Mouse (Mus musculus): ENCODE measurements at regions not wholly inside any gene's neighbourhood (a gene's known extent, or its start where the extent isn't known, plus 50 kb on each side); places are given as distances from the start of the nearest gene placed in this dataset.

- H3K9ac ChIP-seq (replicated peaks; ENCODE audit: low read length): no peak overlapping the region
- no peak overlapping the region for H3K4me3 ChIP-seq (ENCODE audit: low read depth, low read length)
- no peak overlapping the region for H3K27ac ChIP-seq (replicated peaks; ENCODE audit: low read depth, low read length)
- DNase-seq (ENCODE audit: low spot score) (no peak), ATAC-seq (replicated peaks; ENCODE audit: insufficient number of reproducible peaks, low FRiP score, low TSS enrichment, low read depth) (no peak)
- no peak overlapping the region for H3K4me2 ChIP-seq (ENCODE audit: low read depth, low read length)
- 78% methylated on average over 11 of the region's 11 CpGs for WGBS
- H3K36me3 ChIP-seq (replicated peaks; ENCODE audit: control insufficient read depth, insufficient read depth, low read depth, low read length): no peaks in the 10 kb centered on the region
- no peaks in the 10 kb centered on the region for H3K9me3 ChIP-seq (replicated peaks; ENCODE audit: control insufficient read depth, low read length)
- no peaks in the 10 kb centered on the region for H3K27me3 ChIP-seq (ENCODE audit: control insufficient read depth, insufficient read depth, low read length)
- no peaks in the 10 kb centered on the region for H3K4me1 ChIP-seq (ENCODE audit: control insufficient read depth, insufficient read depth, low read length)
Measured at GRCm38 (mm10) chr1:155488966-155489661, 68.8 kb upstream of the Acbd6 start.

DNA sequence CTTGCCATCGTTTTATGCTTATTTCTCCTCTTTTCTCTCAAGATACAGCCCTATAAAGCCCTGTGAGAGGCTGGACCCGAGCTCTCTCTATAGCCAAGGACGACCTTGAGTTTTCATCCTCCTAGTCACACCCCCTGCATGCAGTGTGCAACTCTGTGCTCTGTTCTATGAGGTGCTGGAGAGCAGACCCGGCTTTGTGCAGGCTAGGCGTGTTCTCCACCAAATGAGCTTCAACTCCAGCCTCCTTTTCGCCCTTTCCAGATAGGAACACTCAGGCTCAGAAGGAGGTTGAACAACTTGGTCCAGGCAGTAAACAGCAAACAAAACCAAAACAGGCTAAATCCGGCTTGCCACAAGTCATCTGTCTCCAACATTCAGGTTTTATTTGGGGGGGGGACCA, 67.8 kb upstream of the Acbd6 start:
- H3K4me1 ChIP-seq (ENCODE audit: control insufficient read depth, insufficient read depth, low read length): no peaks in the 10 kb centered on the region
- H3K4me3 ChIP-seq (ENCODE audit: low read depth, low read length): no peak overlapping the region
- ATAC-seq (replicated peaks; ENCODE audit: insufficient number of reproducible peaks, low FRiP score, low TSS enrichment, low read depth) (no peak), DNase-seq (ENCODE audit: low spot score) (no peak)
- H3K36me3 ChIP-seq (replicated peaks; ENCODE audit: control insufficient read depth, insufficient read depth, low read depth, low read length): no peaks in the 10 kb centered on the region
- no peaks in the 10 kb centered on the region for H3K27me3 ChIP-seq (ENCODE audit: control insufficient read depth, insufficient read depth, low read length)
- H3K9ac ChIP-seq (replicated peaks; ENCODE audit: low read length): no peak overlapping the region
- 76% methylated on average over 7 of the region's 7 CpGs for WGBS
- H3K4me2 ChIP-seq (ENCODE audit: low read depth, low read length): no peak overlapping the region
- no peak overlapping the region for H3K27ac ChIP-seq (replicated peaks; ENCODE audit: low read depth, low read length)
- H3K9me3 ChIP-seq (replicated peaks; ENCODE audit: control insufficient read depth, low read length): no peaks in the 10 kb centered on the region

DNA sequence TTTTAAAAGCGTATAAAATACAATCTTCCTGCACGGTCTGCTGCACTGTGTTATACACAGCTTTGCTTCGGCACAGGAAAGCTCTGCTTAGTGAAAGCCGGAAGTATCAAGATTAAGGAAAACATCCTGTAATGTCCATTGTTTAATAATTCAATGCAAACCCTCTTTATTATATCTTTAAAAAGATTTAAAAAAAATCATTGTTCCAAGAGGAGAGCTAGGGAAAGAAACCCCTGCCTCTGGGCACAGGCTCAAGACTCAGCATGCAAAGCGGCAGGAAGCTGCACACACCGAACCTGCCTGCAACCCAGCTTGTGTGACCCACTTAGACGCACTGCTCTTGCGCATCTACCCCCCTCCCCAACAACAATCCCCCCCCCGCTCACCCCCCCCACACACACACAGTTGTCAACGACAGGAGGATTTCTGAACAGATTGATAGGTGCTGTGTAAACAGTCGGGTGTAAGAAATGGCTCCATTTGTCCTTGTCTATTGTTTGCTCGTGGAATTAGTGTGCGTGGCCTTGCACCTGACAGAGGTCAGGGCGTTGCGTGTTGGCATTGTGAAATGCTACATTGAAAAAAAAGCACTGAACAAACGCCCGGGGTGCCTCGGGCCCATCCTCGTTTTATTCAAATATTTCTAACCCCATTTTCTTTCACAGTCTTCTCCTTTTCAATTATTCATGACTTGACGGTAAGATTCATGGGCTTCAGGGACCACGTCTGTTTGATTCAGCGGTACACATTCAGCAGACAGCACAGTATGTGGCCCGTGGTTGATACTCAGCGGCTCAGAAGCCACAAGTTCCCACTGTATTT, 66.5 kb upstream of the Acbd6 start:
- no peak for DNase-seq (ENCODE audit: low spot score)
- no peaks in the 10 kb centered on the region for H3K36me3 ChIP-seq (replicated peaks; ENCODE audit: control insufficient read depth, insufficient read depth, low read depth, low read length)
- H3K4me1 ChIP-seq (ENCODE audit: control insufficient read depth, insufficient read depth, low read length): no peaks in the 10 kb centered on the region
- no peak overlapping the region for H3K4me2 ChIP-seq (ENCODE audit: low read depth, low read length)
- no peaks in the 10 kb centered on the region for H3K27me3 ChIP-seq (ENCODE audit: control insufficient read depth, insufficient read depth, low read length)
- no peak overlapping the region for H3K4me3 ChIP-seq (ENCODE audit: low read depth, low read length)
- peak; percentile 48; the same call in 1 of the 2 replicates for ATAC-seq (replicated peaks; ENCODE audit: insufficient number of reproducible peaks, low FRiP score, low TSS enrichment, low read depth)
- 47% methylated on average over 24 of the region's 24 CpGs for WGBS
- H3K9me3 ChIP-seq (replicated peaks; ENCODE audit: control insufficient read depth, low read length): no peaks in the 10 kb centered on the region
- no peak overlapping the region; the same call in 1 of the 2 replicates for H3K9ac ChIP-seq (replicated peaks; ENCODE audit: low read length)
- no peak overlapping the region for H3K27ac ChIP-seq (replicated peaks; ENCODE audit: low read depth, low read length)

DNA sequence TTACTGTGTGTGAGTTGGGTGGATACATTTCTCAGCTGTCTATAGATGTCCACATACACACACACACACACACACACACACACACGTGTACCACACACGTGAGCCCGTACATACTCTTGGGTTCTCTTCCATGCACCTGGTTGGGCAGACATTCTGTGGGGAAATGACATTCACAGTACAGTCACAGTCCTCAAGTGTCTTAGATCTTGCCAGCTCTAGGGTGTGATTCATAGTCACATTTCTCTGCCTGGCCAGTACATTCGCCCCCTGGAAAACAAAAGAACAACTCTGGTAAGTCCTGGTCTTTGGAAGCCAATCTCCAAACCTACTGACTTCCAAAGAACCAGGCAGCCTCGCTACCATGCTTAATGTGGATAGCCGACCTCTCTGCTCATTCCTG, 64.6 kb upstream of the Acbd6 start:
- no peak for ATAC-seq (replicated peaks; ENCODE audit: insufficient number of reproducible peaks, low FRiP score, low TSS enrichment, low read depth)
- DNase-seq (ENCODE audit: low spot score): no peak
- no peaks in the 10 kb centered on the region for H3K4me1 ChIP-seq (ENCODE audit: control insufficient read depth, insufficient read depth, low read length)
- WGBS: 92% methylated on average over 6 of the region's 6 CpGs
- H3K36me3 ChIP-seq (replicated peaks; ENCODE audit: control insufficient read depth, insufficient read depth, low read depth, low read length): no peaks in the 10 kb centered on the region
- H3K27me3 ChIP-seq (ENCODE audit: control insufficient read depth, insufficient read depth, low read length): no peaks in the 10 kb centered on the region
- no peak overlapping the region for H3K27ac ChIP-seq (replicated peaks; ENCODE audit: low read depth, low read length)
- H3K4me3 ChIP-seq (ENCODE audit: low read depth, low read length): no peak overlapping the region
- H3K9me3 ChIP-seq (replicated peaks; ENCODE audit: control insufficient read depth, low read length): no peaks in the 10 kb centered on the region
- no peak overlapping the region for H3K9ac ChIP-seq (replicated peaks; ENCODE audit: low read length)
- no peak overlapping the region for H3K4me2 ChIP-seq (ENCODE audit: low read depth, low read length)

- DNase-seq (ENCODE audit: low spot score): no peak
- Histone ChIP-seq H3K4me2 (ENCODE audit: low read depth, low read length) (no peak overlapping the region), H3K27ac (replicated peaks; ENCODE audit: low read depth, low read length) (no peak overlapping the region), H3K9ac (replicated peaks; ENCODE audit: low read length) (no peak overlapping the region), H3K9me3 (replicated peaks; ENCODE audit: control insufficient read depth, low read length) (no peaks in the 10 kb centered on the region), H3K27me3 (ENCODE audit: control insufficient read depth, insufficient read depth, low read length) (no peaks in the 10 kb centered on the region), H3K4me1 (ENCODE audit: control insufficient read depth, insufficient read depth, low read length) (no peaks in the 10 kb centered on the region), H3K36me3 (replicated peaks; ENCODE audit: control insufficient read depth, insufficient read depth, low read depth, low read length) (no peaks in the 10 kb centered on the region), H3K4me3 (ENCODE audit: low read depth, low read length) (no peak overlapping the region)
- no peak for ATAC-seq (replicated peaks; ENCODE audit: insufficient number of reproducible peaks, low FRiP score, low TSS enrichment, low read depth)
- WGBS: 70% methylated on average over 4 of the region's 4 CpGs
Measured at GRCm38 (mm10) chr1:155493799-155494198, 64.1 kb upstream of the Acbd6 start.

DNA sequence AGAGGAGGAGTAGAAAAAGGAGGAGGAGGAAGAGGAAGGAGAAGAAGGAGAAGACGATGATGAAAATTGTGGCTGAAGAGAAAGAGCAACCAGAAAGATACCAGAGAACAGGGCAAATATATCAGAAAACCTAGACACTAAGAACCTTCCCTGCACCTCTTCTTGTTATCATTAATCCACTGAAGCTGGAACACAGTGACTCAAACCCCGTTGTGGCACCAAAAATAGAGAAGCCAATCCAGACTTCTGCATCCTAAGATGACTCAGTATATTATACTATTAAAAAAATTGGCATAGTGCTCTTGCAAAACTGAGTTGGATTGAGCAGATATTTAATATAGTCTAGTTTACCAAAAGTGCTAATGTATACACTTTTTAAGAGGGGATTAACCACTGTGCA, 63.6 kb upstream of the Acbd6 start:
- ATAC-seq (replicated peaks; ENCODE audit: insufficient number of reproducible peaks, low FRiP score, low TSS enrichment, low read depth): no peak
- no peak overlapping the region for H3K9ac ChIP-seq (replicated peaks; ENCODE audit: low read length)
- H3K27ac ChIP-seq (replicated peaks; ENCODE audit: low read depth, low read length): no peak overlapping the region
- DNase-seq (ENCODE audit: low spot score): no peak
- no peak overlapping the region for H3K4me2 ChIP-seq (ENCODE audit: low read depth, low read length)
- no peaks in the 10 kb centered on the region for H3K36me3 ChIP-seq (replicated peaks; ENCODE audit: control insufficient read depth, insufficient read depth, low read depth, low read length)
- no peaks in the 10 kb centered on the region for H3K9me3 ChIP-seq (replicated peaks; ENCODE audit: control insufficient read depth, low read length)
- H3K4me1 ChIP-seq (ENCODE audit: control insufficient read depth, insufficient read depth, low read length): no peaks in the 10 kb centered on the region
- H3K27me3 ChIP-seq (ENCODE audit: control insufficient read depth, insufficient read depth, low read length): no peaks in the 10 kb centered on the region
- WGBS: 89% methylated on average over 2 of the region's 2 CpGs
- no peak overlapping the region for H3K4me3 ChIP-seq (ENCODE audit: low read depth, low read length)

- WGBS: 100% methylated on average over 1 of the region's 1 CpGs
- Histone ChIP-seq H3K27ac (replicated peaks; ENCODE audit: low read depth, low read length) (no peak overlapping the region), H3K9ac (replicated peaks; ENCODE audit: low read length) (no peak overlapping the region), H3K36me3 (replicated peaks; ENCODE audit: control insufficient read depth, insufficient read depth, low read depth, low read length) (no peaks in the 10 kb centered on the region), H3K4me2 (ENCODE audit: low read depth, low read length) (no peak overlapping the region), H3K9me3 (replicated peaks; ENCODE audit: control insufficient read depth, low read length) (no peaks in the 10 kb centered on the region), H3K4me1 (ENCODE audit: control insufficient read depth, insufficient read depth, low read length) (no peaks in the 10 kb centered on the region), H3K27me3 (ENCODE audit: control insufficient read depth, insufficient read depth, low read length) (no peaks in the 10 kb centered on the region), H3K4me3 (ENCODE audit: low read depth, low read length) (no peak overlapping the region)
- ATAC-seq (replicated peaks; ENCODE audit: insufficient number of reproducible peaks, low FRiP score, low TSS enrichment, low read depth): no peak
- DNase-seq (ENCODE audit: low spot score): peak; percentile 26
Measured at GRCm38 (mm10) chr1:155499735-155500134, 58.2 kb upstream of the Acbd6 start.

- no peak overlapping the region for H3K4me2 ChIP-seq (ENCODE audit: low read depth, low read length)
- no peak overlapping the region for H3K9ac ChIP-seq (replicated peaks; ENCODE audit: low read length)
- ATAC-seq (replicated peaks; ENCODE audit: insufficient number of reproducible peaks, low FRiP score, low TSS enrichment, low read depth) (no peak), DNase-seq (ENCODE audit: low spot score) (no peak)
- WGBS: 67% methylated on average over 10 of the region's 10 CpGs
- no peaks in the 10 kb centered on the region for H3K4me1 ChIP-seq (ENCODE audit: control insufficient read depth, insufficient read depth, low read length)
- H3K27me3 ChIP-seq (ENCODE audit: control insufficient read depth, insufficient read depth, low read length): no peaks in the 10 kb centered on the region
- H3K36me3 ChIP-seq (replicated peaks; ENCODE audit: control insufficient read depth, insufficient read depth, low read depth, low read length): no peaks in the 10 kb centered on the region
- no peak overlapping the region for H3K27ac ChIP-seq (replicated peaks; ENCODE audit: low read depth, low read length)
- H3K4me3 ChIP-seq (ENCODE audit: low read depth, low read length): no peak overlapping the region
- H3K9me3 ChIP-seq (replicated peaks; ENCODE audit: control insufficient read depth, low read length): no peaks in the 10 kb centered on the region
Measured at GRCm38 (mm10) chr1:155502867-155503266, 55.1 kb upstream of the Acbd6 start.

All from embryonic facial prominence, embryonic 11.5 days (tissue).